Mouse (Mus musculus): ENCODE data around the gene Sec31b. TPM values are rescaled to one million over a fixed set of nuclear protein-coding genes. Genes with fewer than 3 reads are reported as not detected.
A peak's percentile ranks its signal among the peaks of the same experiment; 100 is the strongest.

Sec31b gene
- polyA plus RNA-seq, 1 experiment: 5.4 TPM

DNA sequence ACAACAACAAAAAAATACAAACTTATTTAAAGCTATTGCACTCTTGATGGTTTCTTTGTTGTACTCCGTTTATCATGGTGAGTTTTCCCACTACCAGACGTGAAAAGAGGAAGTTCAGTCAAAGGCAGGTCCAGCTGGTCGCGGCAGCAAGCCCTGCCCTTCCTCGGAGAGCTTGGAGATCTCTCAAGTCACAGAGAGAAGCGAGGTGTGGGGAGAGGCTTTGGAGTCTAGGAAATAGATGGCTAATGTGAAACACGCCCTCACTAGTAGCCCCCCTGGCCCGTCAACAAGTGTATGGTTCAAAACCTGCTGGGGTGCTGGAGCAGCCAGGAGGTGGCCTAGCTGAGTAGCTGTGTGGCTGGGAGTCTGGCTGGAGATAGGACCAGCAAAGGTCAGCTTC is 49.2 kb downstream of the Sec31b start:
- H3K27me3 ChIP-seq (ENCODE audit: control insufficient read depth, insufficient read depth, low read length): no peaks in the 10 kb centered on the region
- no peak overlapping the region for H3K27ac ChIP-seq (ENCODE audit: insufficient read depth, low read length)
- H3K36me3 ChIP-seq (ENCODE audit: control insufficient read depth, insufficient read depth, low read length): no peaks in the 10 kb centered on the region
- 4% methylated on average over 8 of the region's 8 CpGs for WGBS
- no peaks in the 10 kb centered on the region for H3K4me1 ChIP-seq (ENCODE audit: control insufficient read depth, insufficient read depth, insufficient read length)
- no peak overlapping the region for H3K4me3 ChIP-seq (ENCODE audit: extremely low read depth, insufficient read depth, insufficient read length)
- no peak for TF ChIP-seq CTCF (IDR thresholded peaks at IDR 0.05; ENCODE audit: extremely low read depth, insufficient read depth, insufficient read length, insufficient replicate concordance)
- TF ChIP-seq POLR2A (IDR thresholded peaks at IDR 0.05; ENCODE audit: low read depth, low read length): no peak
- DNase-seq (ENCODE audit: low read depth in 1 of 2, low spot score in 2 of 2): no peak

GRCm38 (mm10) chr19:44493128-44493527 is 52.5 kb downstream of the Sec31b start, which contains the start of gene Wnt8b:
Gene Wnt8b (plus strand): TSS chr19:44493472.
- Histone ChIP-seq H3K27ac (ENCODE audit: insufficient read depth, low read length) (no peak within 1 kb of the TSS), H3K27me3 (ENCODE audit: control insufficient read depth, insufficient read depth, low read length) (no peaks in the 10 kb centered on the region), H3K36me3 (ENCODE audit: control insufficient read depth, insufficient read depth, low read length) (no peaks in the 10 kb centered on the region), H3K4me3 (ENCODE audit: extremely low read depth, insufficient read depth, insufficient read length) (no peak within 1 kb of the TSS), H3K4me1 (ENCODE audit: control insufficient read depth, insufficient read depth, insufficient read length) (no peaks in the 10 kb centered on the region)
- WGBS: 65% methylated on average over 8 of the region's 8 CpGs
- no peak for DNase-seq (ENCODE audit: low read depth in 1 of 2, low spot score in 2 of 2)
- no peak for TF ChIP-seq CTCF (IDR thresholded peaks at IDR 0.05; ENCODE audit: extremely low read depth, insufficient read depth, insufficient read length, insufficient replicate concordance)
- TF ChIP-seq POLR2A (IDR thresholded peaks at IDR 0.05; ENCODE audit: low read depth, low read length): no peak

GRCm38 (mm10) chr19:44487266-44487665 is 58.4 kb downstream of the Sec31b start:
- Histone ChIP-seq H3K4me3 (ENCODE audit: extremely low read depth, insufficient read depth, insufficient read length) (no peak overlapping the region), H3K36me3 (ENCODE audit: control insufficient read depth, insufficient read depth, low read length) (no peaks in the 10 kb centered on the region), H3K27me3 (ENCODE audit: control insufficient read depth, insufficient read depth, low read length) (no peaks in the 10 kb centered on the region), H3K27ac (ENCODE audit: insufficient read depth, low read length) (no peak overlapping the region), H3K4me1 (ENCODE audit: control insufficient read depth, insufficient read depth, insufficient read length) (no peaks in the 10 kb centered on the region)
- 12% methylated on average over 8 of the region's 8 CpGs for WGBS
- peak; percentile 15 to 47 for DNase-seq (ENCODE audit: low read depth in 1 of 2, low spot score in 2 of 2)
- TF ChIP-seq CTCF (IDR thresholded peaks at IDR 0.05; ENCODE audit: extremely low read depth, insufficient read depth, insufficient read length, insufficient replicate concordance): peak; percentile 59; the same call in 1 of the 2 replicates
- TF ChIP-seq POLR2A (IDR thresholded peaks at IDR 0.05; ENCODE audit: low read depth, low read length): no peak

DNA sequence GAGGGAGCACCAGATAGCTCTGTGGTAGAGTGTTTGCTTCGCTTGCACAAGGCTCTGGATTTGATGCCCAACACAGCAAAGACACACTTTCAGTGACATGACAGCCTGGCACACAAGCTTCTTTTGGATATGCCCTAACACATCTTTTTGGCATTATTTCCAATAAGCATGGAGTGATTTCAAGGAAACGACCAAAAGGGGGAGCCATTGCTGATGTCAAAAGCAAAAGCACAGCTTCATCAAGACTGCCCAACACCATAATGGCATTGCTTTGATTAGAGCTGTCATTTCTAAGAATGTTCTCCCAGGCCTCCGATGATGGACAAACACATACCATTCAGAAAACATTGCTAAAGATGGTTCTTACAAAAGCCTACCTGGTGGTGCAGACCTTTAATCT is 69.1 kb downstream of the Sec31b start:
- Histone ChIP-seq H3K4me3 (ENCODE audit: extremely low read depth, insufficient read depth, insufficient read length) (no peak overlapping the region), H3K27me3 (ENCODE audit: control insufficient read depth, insufficient read depth, low read length) (no peaks in the 10 kb centered on the region), H3K36me3 (ENCODE audit: control insufficient read depth, insufficient read depth, low read length) (no peaks in the 10 kb centered on the region), H3K4me1 (ENCODE audit: control insufficient read depth, insufficient read depth, insufficient read length) (no peaks in the 10 kb centered on the region), H3K27ac (ENCODE audit: insufficient read depth, low read length) (no peak overlapping the region)
- no peak for DNase-seq (ENCODE audit: low read depth in 1 of 2, low spot score in 2 of 2)
- WGBS: 55% methylated on average over 3 of the region's 3 CpGs
- no peak for TF ChIP-seq CTCF (IDR thresholded peaks at IDR 0.05; ENCODE audit: extremely low read depth, insufficient read depth, insufficient read length, insufficient replicate concordance)

DNA sequence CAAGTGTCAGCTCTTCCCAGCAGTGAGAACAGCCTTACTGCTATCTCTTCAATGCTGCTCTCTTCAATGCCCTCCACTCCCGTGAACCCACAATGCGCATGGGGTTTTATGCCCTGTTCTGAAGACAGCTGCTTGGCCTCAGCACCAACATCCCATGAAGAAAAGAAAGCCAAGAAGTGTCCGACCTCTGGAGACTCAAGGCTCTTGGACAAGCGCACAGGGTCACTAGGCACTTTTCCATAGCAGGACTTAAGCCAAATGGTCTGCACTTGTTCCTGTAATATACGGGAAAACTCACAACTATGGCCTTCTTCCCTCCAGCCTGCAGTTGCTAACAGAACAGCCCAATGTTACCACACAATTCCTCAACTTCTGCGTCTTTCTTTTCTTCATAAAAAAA is 70.4 kb downstream of the Sec31b start:
- Histone ChIP-seq H3K27me3 (ENCODE audit: control insufficient read depth, insufficient read depth, low read length) (no peaks in the 10 kb centered on the region), H3K36me3 (ENCODE audit: control insufficient read depth, insufficient read depth, low read length) (no peaks in the 10 kb centered on the region), H3K4me1 (ENCODE audit: control insufficient read depth, insufficient read depth, insufficient read length) (no peaks in the 10 kb centered on the region), H3K27ac (ENCODE audit: insufficient read depth, low read length) (no peak overlapping the region), H3K4me3 (ENCODE audit: extremely low read depth, insufficient read depth, insufficient read length) (no peak overlapping the region)
- TF ChIP-seq CTCF (IDR thresholded peaks at IDR 0.05; ENCODE audit: extremely low read depth, insufficient read depth, insufficient read length, insufficient replicate concordance) (no peak), POLR2A (IDR thresholded peaks at IDR 0.05; ENCODE audit: low read depth, low read length) (no peak)
- WGBS: 79% methylated on average over 6 of the region's 6 CpGs
- no peak for DNase-seq (ENCODE audit: low read depth in 1 of 2, low spot score in 2 of 2)

DNA sequence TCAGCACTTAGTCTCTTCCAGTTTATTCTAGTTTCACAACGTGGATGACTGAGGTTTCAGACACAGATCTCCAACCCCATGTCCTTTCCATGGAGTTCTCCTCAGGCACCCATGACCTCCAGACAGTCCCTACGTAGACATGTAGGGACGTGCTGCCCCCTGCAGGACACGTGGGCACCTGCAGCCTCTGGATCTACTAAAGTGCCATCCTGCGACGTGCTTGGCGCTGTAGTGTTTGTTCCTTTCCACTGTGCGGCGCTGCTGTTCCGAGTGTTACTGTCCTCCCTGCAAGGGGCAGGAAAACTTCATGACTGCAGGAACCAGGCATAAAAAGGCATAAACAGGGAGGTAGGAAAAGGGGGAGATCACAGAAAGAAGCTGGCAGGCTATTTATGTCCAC is 71.5 kb downstream of the Sec31b start:
- TF ChIP-seq CTCF (IDR thresholded peaks at IDR 0.05; ENCODE audit: extremely low read depth, insufficient read depth, insufficient read length, insufficient replicate concordance) (peak; percentile 82; the same call in 1 of the 2 replicates), POLR2A (IDR thresholded peaks at IDR 0.05; ENCODE audit: low read depth, low read length) (no peak)
- Histone ChIP-seq H3K27me3 (ENCODE audit: control insufficient read depth, insufficient read depth, low read length) (no peaks in the 10 kb centered on the region), H3K4me3 (ENCODE audit: extremely low read depth, insufficient read depth, insufficient read length) (no peak overlapping the region), H3K4me1 (ENCODE audit: control insufficient read depth, insufficient read depth, insufficient read length) (no peaks in the 10 kb centered on the region), H3K36me3 (ENCODE audit: control insufficient read depth, insufficient read depth, low read length) (no peaks in the 10 kb centered on the region), H3K27ac (ENCODE audit: insufficient read depth, low read length) (no peak overlapping the region)
- DNase-seq (ENCODE audit: low read depth in 1 of 2, low spot score in 2 of 2): peak; percentile 47 to 72
- WGBS: 4% methylated on average over 10 of the region's 10 CpGs

Other genes starting within 250 kb of the Sec31b start
- gene Scd4, start 212.8 kb downstream of the Sec31b start, polyA plus RNA-seq (2012; rRNA removed): 0.20 TPM in 2 replicates
- 251 and 307 TPM in 2 replicates for gene Scd1, start 138.0 kb downstream of the Sec31b start, polyA plus RNA-seq (2012; rRNA removed)
- gene Wnt8b, start 52.4 kb downstream of the Sec31b start, polyA plus RNA-seq (2012; rRNA removed): not detected in 2 replicates
- not detected in 2 replicates for gene Gm20538, start 7.0 kb upstream of the Sec31b start, polyA plus RNA-seq (2012; rRNA removed)
- gene Ndufb8, start 9.6 kb upstream of the Sec31b start, polyA plus RNA-seq (2012; rRNA removed): 149 and 177 TPM in 2 replicates
- gene Hif1an, start 17.0 kb upstream of the Sec31b start, polyA plus RNA-seq (2012; rRNA removed): 12.2 TPM in 2 replicates
- gene Pax2, start 210.2 kb upstream of the Sec31b start, polyA plus RNA-seq (2012; rRNA removed): not detected in 2 replicates